Mouse (Mus musculus): ENCODE measurements around the gene Bclaf1.

Gene Bclaf1

GRCm38 (mm10) chr10:20314797-20315196, 2.5 kb downstream of the Bclaf1 start:
- no peak for DNase-seq (ENCODE audit: low spot score)

GRCm38 (mm10) chr10:20317466-20317865, 5.2 kb downstream of the Bclaf1 start:
- DNase-seq (ENCODE audit: low spot score): no peak

GRCm38 (mm10) chr10:20326226-20326625, 14.0 kb downstream of the Bclaf1 start:
- DNase-seq (ENCODE audit: low spot score): no peak

- DNase-seq (ENCODE audit: low spot score): no peak
Observed at GRCm38 (mm10) chr10:20331262-20331661, 19.0 kb downstream of the Bclaf1 start.

GRCm38 (mm10) chr10:20337872-20338271, 25.6 kb downstream of the Bclaf1 start:
- DNase-seq (ENCODE audit: low spot score): no peak

- DNase-seq (ENCODE audit: low spot score): no peak
Observed at GRCm38 (mm10) chr10:20345736-20346135, 33.5 kb downstream of the Bclaf1 start.

GRCm38 (mm10) chr10:20347285-20348214, 35.3 kb downstream of the Bclaf1 start, which contains the start of gene Mtfr2:
TSS of gene Mtfr2 (plus strand) at chr10:20347770.
- DNase-seq (ENCODE audit: low spot score): peak; percentile 94

- no peak for DNase-seq (ENCODE audit: low spot score)
Observed at GRCm38 (mm10) chr10:20348894-20349293, 36.6 kb downstream of the Bclaf1 start.

- DNase-seq (ENCODE audit: low spot score): no peak
Observed at GRCm38 (mm10) chr10:20361542-20362449, 49.5 kb downstream of the Bclaf1 start.

GRCm38 (mm10) chr10:20362450-20363118, 50.3 kb downstream of the Bclaf1 start:
- DNase-seq (ENCODE audit: low spot score): no peak

- no peak for DNase-seq (ENCODE audit: low spot score)
Observed at GRCm38 (mm10) chr10:20372046-20372445, 59.8 kb downstream of the Bclaf1 start.

- DNase-seq (ENCODE audit: low spot score): no peak
Observed at GRCm38 (mm10) chr10:20377621-20378020, 65.4 kb downstream of the Bclaf1 start.

GRCm38 (mm10) chr10:20379071-20379735, 66.9 kb downstream of the Bclaf1 start:
- DNase-seq (ENCODE audit: low spot score): no peak

GRCm38 (mm10) chr10:20380798-20381197, 68.5 kb downstream of the Bclaf1 start:
- DNase-seq (ENCODE audit: low spot score): no peak

GRCm38 (mm10) chr10:20381352-20381751, 69.1 kb downstream of the Bclaf1 start:
- no peak for DNase-seq (ENCODE audit: low spot score)

GRCm38 (mm10) chr10:20382807-20383419, 70.6 kb downstream of the Bclaf1 start:
- DNase-seq (ENCODE audit: low spot score): no peak

- no peak for DNase-seq (ENCODE audit: low spot score)
Observed at GRCm38 (mm10) chr10:20390568-20390967, 78.3 kb downstream of the Bclaf1 start.

Data from testis, postnatal 14 days (tissue).